Mouse (Mus musculus) stomach, postnatal 0 days (tissue): ENCODE measurements around the gene Traf4.

Source experiments
- CTCF ChIP-seq: IDR thresholded peaks from 2 replicates; pipeline ENCODE4 v1.5.1; 2016; ENCODE audit warnings: antibody characterized with exemption, low read depth, mild to moderate bottlenecking, moderate library complexity
- EP300 ChIP-seq: optimal IDR thresholded peaks from 2 replicates; pipeline ENCODE3; 2016; ENCODE audit warnings: antibody characterized with exemption

DNA sequence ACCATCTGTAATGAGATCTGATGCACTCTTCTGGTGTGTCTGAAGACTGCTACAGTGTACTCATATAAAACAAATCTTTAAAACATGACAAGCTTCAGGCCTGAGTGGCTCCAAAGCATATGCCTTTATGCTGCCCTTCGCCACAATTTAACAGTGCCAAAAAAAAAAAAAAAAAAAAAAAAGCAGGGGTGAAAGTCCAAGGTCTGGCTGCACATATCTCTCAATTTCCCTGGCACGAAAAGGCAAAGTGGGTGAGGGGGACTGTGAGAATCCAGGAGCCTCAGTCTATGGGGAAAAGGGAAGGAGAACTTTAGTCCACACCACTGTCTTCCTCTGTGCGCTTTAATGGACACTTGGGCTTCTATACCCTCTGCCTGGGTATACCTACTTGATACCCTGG is 37.0 kb upstream of the Traf4 start:
- TF ChIP-seq CTCF (no peak), EP300 (no peak)
